Mouse (Mus musculus): ENCODE measurements around the gene Fabp2.
"Not testable (repeated sequence)": the region's sequence is repeated elsewhere in the genome, so short reads cannot be mapped to it uniquely, and the experiment has no call there.

Gene Fabp2

GRCm38 (mm10) chr3:122920572-122921435 lies 25.9 kb downstream of the Fabp2 start:
- DNase-seq (ENCODE audit: low spot score): peak; percentile 54

- DNase-seq (ENCODE audit: low spot score): no peak
These were observed 27.0 kb downstream of the Fabp2 start for GRCm38 (mm10) chr3:122921676-122922527.

- no peak for DNase-seq (ENCODE audit: low spot score)
These were observed 28.3 kb downstream of the Fabp2 start for GRCm38 (mm10) chr3:122923147-122923546.

DNA sequence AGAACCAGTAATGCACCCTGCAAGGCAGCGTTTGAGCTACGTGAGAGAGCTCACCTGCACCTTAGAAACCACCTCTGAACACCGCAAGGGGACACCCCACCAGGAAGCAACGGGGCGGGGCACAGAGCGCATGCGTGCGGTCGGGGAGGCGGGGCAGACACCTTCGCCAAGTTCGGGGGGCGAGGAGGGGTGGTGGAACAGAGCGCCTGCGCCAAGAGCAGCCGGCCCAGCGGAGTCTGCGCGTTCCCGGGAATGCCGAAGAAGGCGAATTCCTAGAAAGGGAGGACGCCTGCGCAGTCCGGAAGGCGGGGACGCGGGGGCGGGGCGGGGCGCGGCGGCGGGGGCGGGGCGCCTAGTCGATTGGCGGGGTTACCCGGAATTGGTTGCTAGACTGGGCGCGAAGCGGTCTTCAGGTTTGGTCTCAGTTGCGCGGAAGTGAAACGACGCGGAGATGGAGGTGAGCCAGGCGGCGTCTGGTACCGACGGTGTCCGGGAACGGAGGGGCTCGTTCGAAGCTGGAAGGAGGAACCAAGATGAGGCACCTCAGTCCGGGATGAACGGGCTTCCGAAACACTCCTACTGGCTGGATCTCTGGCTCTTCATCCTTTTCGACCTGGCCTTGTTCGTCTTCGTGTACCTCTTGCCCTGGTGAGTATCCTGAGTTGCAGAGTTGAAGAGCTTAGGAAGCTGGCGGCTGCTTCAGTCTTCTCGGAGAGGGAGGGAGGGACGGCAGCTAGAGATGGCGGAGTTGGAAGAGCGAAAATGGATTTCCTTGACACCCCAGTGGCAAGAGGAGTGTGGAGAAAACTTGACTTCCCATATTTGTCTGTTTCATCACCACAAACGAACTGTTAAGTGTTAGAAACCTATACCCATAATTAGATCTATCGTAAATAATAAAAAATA lies 29.4 kb downstream of the Fabp2 start, which contains the start of gene 1810037I17Rik:
TSS of gene 1810037I17Rik (plus strand) at position 195 of the 906 bp plus-strand sequence.
- peak; percentile 98 for DNase-seq (ENCODE audit: low spot score)

DNA sequence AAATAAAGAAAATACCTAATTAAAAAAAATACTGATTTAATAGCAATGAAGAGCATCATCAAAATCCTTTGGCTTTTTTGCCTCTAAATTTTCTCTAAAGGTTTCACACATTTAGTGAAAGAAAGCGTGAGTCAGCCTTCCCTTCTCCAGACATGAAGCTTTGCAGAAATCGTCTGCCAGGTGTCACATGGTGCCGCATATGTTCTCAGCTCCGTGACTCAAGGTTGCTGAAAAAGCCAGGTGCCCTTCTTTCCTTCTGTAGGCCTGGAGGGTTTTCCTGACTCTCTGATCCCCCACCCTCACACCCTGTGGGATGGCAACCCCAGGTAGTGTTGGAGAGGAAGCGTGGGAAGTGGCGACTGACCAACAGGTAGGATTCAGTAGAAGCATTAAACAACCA lies 34.9 kb downstream of the Fabp2 start:
- no peak for DNase-seq (ENCODE audit: low spot score)

DNA sequence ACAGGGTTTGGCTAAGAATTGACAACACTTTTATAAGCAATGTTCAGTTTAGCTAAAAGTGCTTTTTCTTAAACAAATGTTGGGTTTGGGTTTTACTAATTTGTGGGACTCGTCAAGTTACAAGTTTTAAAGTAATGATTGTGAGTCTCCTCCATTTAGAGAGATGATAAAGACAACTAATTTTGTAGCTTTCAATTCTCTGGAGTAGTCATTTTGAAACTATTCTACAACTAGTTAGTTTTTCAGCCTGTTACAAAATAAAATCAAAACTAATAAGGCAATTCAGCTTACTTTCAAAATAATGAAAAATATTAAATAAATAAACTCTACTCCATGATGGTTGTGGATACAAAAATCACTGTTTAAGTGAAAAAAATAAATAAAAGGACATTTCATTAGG lies 37.6 kb downstream of the Fabp2 start:
- no peak for DNase-seq (ENCODE audit: low spot score)

DNA sequence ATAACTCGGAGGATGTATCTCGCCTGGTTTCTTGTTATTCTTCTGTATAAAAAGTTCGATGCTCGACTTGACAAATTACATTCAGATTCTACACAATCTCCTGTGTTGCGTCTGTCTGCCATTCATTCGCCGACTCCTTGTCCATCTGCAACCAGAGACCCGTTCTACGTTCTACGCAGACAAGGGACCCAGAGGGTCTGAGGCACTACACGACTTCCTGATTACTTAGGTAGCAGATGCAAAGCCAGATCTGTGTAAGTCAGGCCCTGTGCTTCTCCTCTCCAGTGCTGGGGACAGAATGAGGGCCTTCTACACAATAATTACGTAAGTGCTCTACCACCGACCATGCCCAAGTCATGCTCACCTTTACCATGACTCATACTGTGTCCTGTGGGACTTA lies 42.3 kb downstream of the Fabp2 start:
- DNase-seq (ENCODE audit: low spot score): not testable (repeated sequence)

GRCm38 (mm10) chr3:122939215-122939614 lies 44.3 kb downstream of the Fabp2 start:
- no peak for DNase-seq (ENCODE audit: low spot score)

- DNase-seq (ENCODE audit: low spot score): no peak
These were observed 48.6 kb downstream of the Fabp2 start for GRCm38 (mm10) chr3:122943387-122943890.

Data from urinary bladder, postnatal 25 days (tissue).